Mouse (Mus musculus): ENCODE results near the gene Zmat5.

DNA sequence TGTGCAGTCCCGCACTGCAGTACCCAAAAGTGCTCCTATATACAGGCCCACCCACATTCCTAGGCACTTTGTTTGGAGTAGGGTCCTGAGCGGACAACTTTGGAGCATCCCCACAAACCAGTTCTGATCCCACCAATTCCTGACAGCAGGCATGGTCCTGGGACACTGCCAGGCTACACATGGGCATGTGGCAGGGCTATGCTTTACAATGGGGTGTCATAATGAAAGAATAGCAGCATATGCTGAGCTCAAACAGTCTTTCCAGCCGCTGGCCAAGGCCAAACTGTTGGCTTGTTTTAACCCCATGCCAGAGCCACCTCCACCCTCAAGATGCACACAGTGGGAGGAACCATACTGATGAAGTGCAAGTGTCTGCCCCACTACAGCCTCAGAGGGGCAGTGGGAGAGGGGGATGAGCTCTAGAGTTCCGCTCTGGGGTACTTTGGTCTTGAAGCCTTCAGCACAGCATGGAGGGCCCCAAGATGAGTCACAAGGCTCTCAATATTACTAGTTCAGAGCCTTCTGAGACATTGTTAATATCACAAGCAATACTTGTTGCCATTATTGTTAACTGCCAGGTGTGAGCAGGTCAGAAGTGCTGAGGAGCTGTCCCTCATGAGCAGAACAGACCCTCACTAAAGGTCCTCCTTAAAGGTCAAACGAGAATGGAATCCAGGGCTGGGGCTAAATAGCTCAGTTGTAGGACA lies 12.2 kb downstream of the Zmat5 start:
- TF ChIP-seq POLR2A (IDR thresholded peaks at IDR 0.05; ENCODE audit: borderline replicate concordance, extremely low read depth, low read depth, low read length) (no peak), CTCF (IDR thresholded peaks at IDR 0.05; ENCODE audit: insufficient read depth, low read length) (no peak)
